Mouse (Mus musculus) hematopoietic stem cell, adult 5-6 weeks (primary cell): Measurements from ENCODE around the gene Ptgis. TPM values are rescaled to one million over a fixed set of nuclear protein-coding genes. Genes with fewer than 3 reads are reported as not detected.
"Not testable (repeated sequence)": the region's sequence is repeated elsewhere in the genome, so short reads cannot be mapped to it uniquely, and the experiment has no call there.

Source experiments
- ATAC-seq, 2 experiments: fragments of 125-278 bp in 1 of 2; replicated peaks in 1 of 2; 2 replicates each; pipeline ENCODE4 v1.8.0; 2016 to 2017; ENCODE audit warnings: inconsistent platforms in 2 of 2, mild to moderate bottlenecking in 2 of 2, moderate number of reproducible peaks in 2 of 2, low read depth in 1 of 2, moderate TSS enrichment in 1 of 2; ENCODE audit not compliant: low FRiP score in 2 of 2, poor library complexity in 2 of 2, severe bottlenecking in 2 of 2, insufficient read depth in 1 of 2, low TSS enrichment in 1 of 2
- total RNA-seq: library from RNA; stranded (forward); fragments of 172-1452, 232-1000 nt; gene quantifications from 2 replicates; pipeline ENCODE4 v1.2.3, GENCODE M21; 2017

Ptgis gene
- total RNA-seq, 1 experiment from 2014 or later = not detected

GRCm38 (mm10) chr2:167212551-167212950, 27.9 kb downstream of the Ptgis start:
- ATAC-seq = no peak

GRCm38 (mm10) chr2:167212089-167212488, 28.3 kb downstream of the Ptgis start:
- no peak for ATAC-seq

DNA sequence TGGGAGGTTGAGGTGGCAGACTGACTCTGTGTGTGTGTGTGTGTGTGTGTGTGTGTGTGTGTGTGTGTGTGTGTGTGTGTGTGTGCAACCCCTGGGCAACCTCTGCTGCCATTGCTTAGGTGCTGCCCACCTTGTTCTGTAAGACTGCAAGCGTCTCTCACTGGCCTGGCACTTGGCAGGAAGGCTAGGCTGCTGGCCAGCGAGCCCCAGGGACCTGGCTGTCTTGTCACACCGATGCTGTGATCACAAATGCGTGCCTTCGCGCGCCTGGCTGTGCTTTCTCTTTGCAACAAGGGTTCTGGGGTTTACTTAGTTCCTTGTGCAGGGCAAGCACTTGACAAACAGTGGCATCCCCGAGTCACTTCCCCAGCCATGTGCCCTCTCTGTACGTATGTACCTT, 30.5 kb downstream of the Ptgis start:
- ATAC-seq = no peak

DNA sequence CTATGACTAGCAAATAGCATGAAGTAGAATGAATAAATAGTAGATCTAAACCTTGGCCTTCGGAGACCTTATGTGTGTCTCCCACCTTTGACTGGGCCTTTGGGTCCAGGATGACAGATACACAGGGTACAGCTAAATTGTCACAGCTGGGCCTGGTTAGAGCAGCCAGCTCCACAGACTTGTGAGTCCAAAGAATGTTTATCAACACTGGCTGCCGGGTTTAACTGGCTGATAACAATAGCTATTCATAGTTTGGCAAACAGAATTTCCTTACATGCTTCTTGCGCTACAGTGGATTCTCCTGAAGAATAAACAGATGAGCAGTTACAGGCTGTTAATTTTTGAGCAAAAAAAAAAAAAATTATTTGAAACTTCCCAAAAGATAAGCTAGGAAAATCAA, 31.4 kb downstream of the Ptgis start:
- no peak for ATAC-seq

DNA sequence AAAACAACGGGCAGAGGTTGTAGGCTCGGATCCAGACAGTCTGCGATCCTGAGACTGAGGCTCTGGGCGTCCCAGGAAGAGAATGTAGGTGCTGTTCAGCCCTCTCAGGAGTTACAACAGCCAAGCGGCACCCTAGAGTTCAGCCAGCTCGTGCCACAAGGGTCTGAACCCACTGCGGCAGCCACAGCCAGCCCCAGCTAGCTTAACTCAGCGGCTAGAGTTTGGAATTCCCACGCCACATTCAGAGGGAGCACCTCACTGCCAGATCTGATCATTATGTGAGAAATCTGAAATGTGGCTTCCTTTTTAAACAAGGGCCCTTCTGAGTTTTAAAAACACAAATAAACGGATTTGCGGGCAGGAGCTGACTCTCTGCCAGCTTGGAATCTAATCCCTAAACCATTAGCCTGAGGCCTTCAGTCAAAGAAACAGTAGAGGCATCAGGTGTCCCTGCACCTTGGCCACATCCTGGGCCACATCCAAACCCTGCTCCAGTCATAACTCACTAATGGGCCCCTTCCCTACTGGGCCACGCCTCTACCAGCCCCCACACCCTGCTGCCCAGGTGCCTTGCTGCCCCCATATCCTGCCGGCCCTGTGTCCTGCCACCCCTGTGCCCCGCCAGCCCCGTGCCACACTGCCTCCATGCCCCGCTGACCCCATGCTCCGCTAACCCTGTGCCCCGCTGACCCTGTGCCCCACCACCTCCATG, 34.3 kb downstream of the Ptgis start:
- no peak for ATAC-seq

DNA sequence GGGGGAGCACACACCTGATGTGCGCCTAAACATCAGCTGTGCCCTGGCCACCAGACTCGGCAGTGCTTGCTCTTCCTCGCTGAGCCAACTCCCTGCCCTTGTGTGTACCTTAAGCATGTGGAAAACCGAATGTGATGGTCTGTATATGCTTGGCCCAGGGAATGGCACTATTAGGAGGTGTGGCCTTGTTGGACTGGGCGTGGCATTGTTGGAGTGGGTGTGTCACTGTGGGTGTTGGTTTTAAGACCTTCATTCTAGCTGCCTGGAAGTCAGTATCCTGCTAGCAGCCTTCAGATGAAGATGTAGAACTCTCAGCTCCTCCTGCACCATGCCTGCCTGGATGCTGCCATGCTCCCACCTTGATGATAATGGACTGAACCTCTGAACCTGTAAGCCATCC, 35.7 kb downstream of the Ptgis start:
- ATAC-seq = not testable (repeated sequence)

DNA sequence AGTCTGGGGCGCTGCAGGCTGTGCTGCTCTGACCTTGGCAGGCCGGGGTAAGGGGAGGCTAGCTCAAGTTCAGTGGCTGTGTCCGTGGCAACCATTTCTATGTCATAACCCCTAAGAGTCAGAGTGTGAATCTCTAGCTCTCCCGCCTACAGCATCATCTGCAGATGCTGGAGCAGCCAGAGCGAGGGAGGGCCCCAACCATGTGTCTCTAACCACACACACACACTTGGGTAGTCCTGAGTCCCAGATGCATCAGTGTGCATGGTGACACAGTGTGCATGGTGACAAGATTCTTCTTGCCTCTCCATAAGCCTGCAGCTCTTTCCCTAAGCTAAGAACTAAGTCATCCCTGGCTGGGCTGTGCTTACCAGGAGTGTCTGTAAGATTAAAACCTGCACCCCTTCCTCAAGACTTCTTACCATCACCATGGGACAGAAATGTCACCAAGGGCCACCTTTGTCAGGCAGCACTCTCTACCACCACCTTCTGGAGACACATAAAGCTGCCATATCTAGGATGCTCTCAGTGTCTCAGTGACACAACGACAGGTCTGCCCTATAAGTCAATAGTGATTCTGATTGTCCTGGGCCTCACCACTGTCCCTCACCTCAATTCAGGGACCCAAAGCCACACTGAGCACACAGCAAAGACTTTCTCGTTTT, 36.8 kb downstream of the Ptgis start:
- 0 out of 4 replicates have a peak, but pooled peaks of 1 of the 2 experiments have one; percentile 26 for ATAC-seq

- no peak for ATAC-seq
These were observed 38.7 kb downstream of the Ptgis start for GRCm38 (mm10) chr2:167201463-167202291.

DNA sequence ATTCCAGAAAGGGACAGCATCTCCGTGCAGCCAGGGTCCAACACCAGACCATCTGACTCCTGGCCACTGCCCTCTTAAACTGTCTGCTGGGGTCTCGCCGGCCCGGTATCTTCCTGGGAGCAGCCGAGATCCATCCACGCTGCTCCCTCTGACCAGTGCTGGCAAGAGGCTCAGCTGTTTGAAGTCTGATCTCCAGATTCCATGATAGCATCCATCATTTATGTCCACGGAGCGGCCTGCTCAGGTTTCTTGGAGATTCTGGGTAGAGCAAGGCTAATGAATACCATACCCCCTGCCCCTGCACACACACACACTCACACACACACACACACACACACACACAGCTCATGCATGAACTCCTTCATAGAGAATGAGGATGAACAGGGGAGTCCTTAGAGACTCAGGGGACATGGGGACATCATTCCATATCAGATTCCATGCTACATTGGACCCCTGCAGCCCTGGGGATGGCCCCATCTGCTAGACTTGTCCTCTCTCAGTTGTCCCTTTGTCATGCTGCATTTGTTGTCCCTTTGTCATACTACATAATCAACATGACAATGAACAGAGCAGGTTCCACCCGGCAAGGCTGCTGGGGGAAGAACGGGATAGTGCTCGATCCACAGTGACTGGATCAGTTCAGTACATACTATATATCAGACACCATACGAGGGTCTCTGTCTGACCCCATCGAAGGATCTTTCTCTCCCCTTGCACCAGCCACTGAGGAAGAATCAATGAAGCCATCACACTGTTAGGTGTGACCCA, 41.6 kb downstream of the Ptgis start:
- no peak for ATAC-seq

DNA sequence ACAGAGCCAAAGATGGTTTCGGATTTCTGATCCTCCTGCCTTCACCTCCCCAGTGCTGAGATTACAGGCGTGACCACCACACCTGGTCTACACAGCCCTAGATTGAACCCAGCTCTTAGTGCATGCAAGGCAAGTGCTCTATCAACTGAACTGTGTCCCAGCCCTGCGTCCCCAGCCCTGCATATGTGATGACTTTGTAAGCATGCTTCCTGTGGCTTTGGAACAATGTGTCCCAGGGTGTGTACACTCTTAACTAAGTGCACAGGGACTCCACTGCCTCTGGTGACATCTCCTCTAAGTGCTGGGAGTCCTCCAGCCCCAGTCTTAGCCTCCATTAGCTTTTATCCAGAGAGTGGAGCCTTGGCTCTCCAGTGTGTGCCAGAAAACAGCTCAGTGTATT, 47.0 kb downstream of the Ptgis start:
- ATAC-seq = no peak

- 0 out of 4 replicates have a peak, but pooled peaks of 1 of the 2 experiments have one; percentile 25 for ATAC-seq
These were observed 50.4 kb downstream of the Ptgis start, which contains the start of gene Kcnb1 for GRCm38 (mm10) chr2:167190076-167190399. Kcnb1 (minus strand) TSS chr2:167190155.

DNA sequence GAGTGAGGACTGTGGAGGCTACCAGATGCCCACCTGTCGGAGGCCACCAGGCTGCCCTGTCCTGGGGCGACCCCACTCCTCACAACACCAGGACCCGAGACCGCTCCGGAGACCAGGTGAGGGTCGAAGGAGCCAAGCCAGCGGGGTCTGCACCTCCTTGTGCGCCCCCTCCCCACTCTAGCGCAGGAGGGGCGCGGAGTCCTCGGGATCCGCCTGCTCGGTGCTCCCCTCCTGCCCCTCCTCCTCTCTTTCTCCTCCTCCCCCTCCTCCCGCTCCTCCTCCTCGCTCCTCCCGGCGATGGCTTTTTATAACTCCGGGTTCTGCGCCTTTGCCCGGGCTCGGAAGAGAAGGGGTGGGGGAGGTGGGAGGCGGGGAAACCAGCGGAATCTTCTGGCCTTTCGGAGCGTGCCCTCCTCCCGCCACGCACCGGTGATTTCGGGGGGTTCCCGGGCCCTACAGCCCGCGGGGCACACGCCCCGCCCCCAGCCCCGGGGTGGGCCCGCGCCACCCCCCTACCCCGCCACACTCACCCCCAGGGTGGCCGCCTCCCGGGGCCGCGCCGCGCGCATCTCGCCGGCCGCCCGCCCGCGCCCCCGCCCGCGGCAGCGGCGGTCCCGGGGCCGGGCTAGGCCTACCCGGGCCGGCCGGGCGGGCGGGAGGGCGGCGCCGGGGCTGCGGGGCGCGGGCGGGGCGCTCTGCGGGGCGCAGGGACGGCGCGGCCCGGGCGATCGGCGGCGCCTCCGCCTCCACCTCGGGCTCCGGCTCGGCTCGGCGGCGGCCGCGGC, 50.9 kb downstream of the Ptgis start:
- ATAC-seq = no peak

- ATAC-seq = peak; percentile 38 to 54; a peak in 3 of 4 replicates
These were observed 51.8 kb downstream of the Ptgis start for GRCm38 (mm10) chr2:167188315-167189207.

DNA sequence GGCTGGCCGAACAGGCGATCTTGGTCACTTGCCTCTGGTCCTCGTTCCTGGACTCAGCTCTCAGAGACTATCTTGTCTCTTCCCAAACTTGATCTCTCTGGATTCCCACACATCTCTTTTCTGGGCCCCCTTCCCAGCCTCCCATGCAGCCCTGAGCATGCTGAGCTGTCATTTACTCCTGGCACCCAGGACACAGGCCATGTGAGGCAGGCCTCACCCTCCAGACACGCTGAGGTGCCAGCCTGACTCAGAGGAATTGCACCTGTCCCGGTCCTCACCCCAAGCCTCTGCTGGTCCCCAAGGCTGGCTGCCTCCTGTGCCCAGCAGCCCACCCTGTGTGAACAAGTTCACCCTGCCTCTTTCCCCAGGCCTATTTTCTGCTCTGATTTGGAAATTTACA, 53.3 kb downstream of the Ptgis start:
- no peak for ATAC-seq

DNA sequence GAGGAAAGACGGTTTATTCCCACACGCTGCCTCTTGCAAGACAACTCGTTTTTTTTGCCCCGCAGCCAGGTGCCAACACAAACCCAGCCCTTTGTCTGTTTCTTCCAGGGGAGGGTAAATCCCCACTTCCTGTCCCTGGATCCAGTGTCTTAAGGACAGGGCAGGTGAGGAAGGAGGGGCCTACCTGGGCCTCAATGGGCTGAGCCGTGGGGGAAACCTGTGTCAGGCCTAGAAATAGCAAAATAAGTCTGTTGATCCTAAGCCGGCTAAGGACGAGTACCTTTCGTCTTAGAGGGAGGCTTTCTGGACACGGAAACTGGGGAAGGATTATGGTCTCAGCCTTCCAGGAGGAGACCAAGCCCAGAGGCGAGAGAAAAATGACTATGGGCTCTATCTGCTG, 53.9 kb downstream of the Ptgis start:
- no peak for ATAC-seq

- no peak for ATAC-seq
These were observed 54.4 kb downstream of the Ptgis start for GRCm38 (mm10) chr2:167186003-167186402.
